Mouse (Mus musculus) heart, embryonic 11.5 days (tissue): ENCODE results near the gene Gm3327. TPM values are rescaled to one million over a fixed set of nuclear protein-coding genes. Genes with fewer than 3 reads are reported as not detected.

ENCODE experiments used
- polyA plus RNA-seq: library from polyadenylated mRNA; unstranded; fragments of >200 nt; fragmentation: Nextera tagmentation; extraction: Ambion mirVana; gene quantifications from 2 replicates; pipeline ENCODE4 v1.2.1, GENCODE M21; 2014

The Gm3327 gene
- polyA plus RNA-seq, 1 experiment from 2014 or later = not detected

Other genes with a start within 250 kb of the Gm3327 start
- not detected in 2 replicates for gene Ear1, start 248.3 kb upstream of the Gm3327 start, polyA plus RNA-seq
- not detected in 2 replicates for gene Ear10, start 200.3 kb upstream of the Gm3327 start, polyA plus RNA-seq
- 27.4 and 27.7 TPM in 2 replicates for gene Gm8113, start 198.5 kb upstream of the Gm3327 start, polyA plus RNA-seq
- not detected in 2 replicates for gene Ang5, start 166.8 kb upstream of the Gm3327 start, polyA plus RNA-seq
- gene Ang6, start 121.6 kb upstream of the Gm3327 start, polyA plus RNA-seq = not detected in 2 replicates
- gene Ear2, start 21.2 kb upstream of the Gm3327 start, polyA plus RNA-seq = not detected in 2 replicates
- gene Gm8212, start 73.8 kb downstream of the Gm3327 start, polyA plus RNA-seq = not detected in 2 replicates
- not detected in 2 replicates for gene 4930503E14Rik, start 89.4 kb downstream of the Gm3327 start, polyA plus RNA-seq
- gene Gm8220, start 161.7 kb downstream of the Gm3327 start, polyA plus RNA-seq = not detected in 2 replicates
- gene Gm5930, start 214.7 kb downstream of the Gm3327 start, polyA plus RNA-seq = not detected in 2 replicates
- not detected in 2 replicates for gene Gm8229, start 241.5 kb downstream of the Gm3327 start, polyA plus RNA-seq